Mouse (Mus musculus) olfactory bulb, adult 2 months (tissue): ENCODE results near the gene Cox7a2l.

ENCODE experiments used
- CTCF ChIP-seq: fragments of 200-500 bp; IDR thresholded peaks from 2 replicates; pipeline ENCODE4 v1.5.1; 2012; ENCODE audit warnings: low read depth, mild to moderate bottlenecking, low read length, moderate library complexity; ENCODE audit not compliant: insufficient read depth
- POLR2A ChIP-seq: fragments of 200-500 bp; IDR thresholded peaks from 2 replicates; pipeline ENCODE4 v1.6.1; 2012; ENCODE audit warnings: mild to moderate bottlenecking, low read depth, low read length, moderate library complexity; ENCODE audit not compliant: insufficient read depth

DNA sequence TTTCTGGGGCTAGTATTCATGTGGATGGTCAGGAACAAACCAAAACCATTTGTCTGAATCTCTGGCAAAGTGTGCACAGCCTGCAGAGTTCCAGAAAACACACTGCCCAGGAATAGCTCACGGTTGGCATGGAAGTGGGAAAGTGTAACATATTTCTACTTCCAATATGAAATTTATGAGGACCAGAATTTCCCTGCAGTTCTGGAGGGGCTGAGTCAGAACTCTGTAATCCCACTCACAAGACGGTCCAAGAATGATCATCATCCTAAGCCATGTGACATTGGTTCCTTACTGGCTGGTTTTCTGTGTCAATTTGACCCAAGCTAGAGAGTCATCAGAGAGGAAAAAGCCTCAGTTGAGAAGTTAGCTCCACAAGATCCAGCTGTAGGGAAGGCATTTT, 25.3 kb upstream of the Cox7a2l start:
- TF ChIP-seq CTCF = no peak
- no peak for TF ChIP-seq POLR2A
